Mouse (Mus musculus) embryonic facial prominence, embryonic 10.5 days (tissue): ENCODE measurements at regions not wholly inside any gene's neighbourhood (a gene's known extent, or its start where the extent isn't known, plus 50 kb on each side); places are given as distances from the start of the nearest gene placed in this dataset.

ENCODE experiments used
- DNase-seq: peaks from one replicate; pipeline ENCODE4 v3.0.0-alpha.2; 2017; ENCODE audit warnings: low spot score
- H3K27ac ChIP-seq: fragments of 300-500 bp; sonication (generic); replicated peaks from 2 replicates; pipeline ENCODE4 v1.5.1; 2016; ENCODE audit warnings: mild to moderate bottlenecking
- H3K27me3 ChIP-seq: fragments of 300-500 bp; sonication (generic); replicated peaks from 2 replicates; pipeline ENCODE4 v1.6.1; 2016; ENCODE audit warnings: low read depth, mild to moderate bottlenecking; ENCODE audit not compliant: poor library complexity, severe bottlenecking
- H3K36me3 ChIP-seq: fragments of 300-500 bp; sonication (generic); replicated peaks from 2 replicates; pipeline ENCODE4 v1.6.1; 2016; ENCODE audit warnings: mild to moderate bottlenecking, moderate library complexity
- H3K4me1 ChIP-seq: fragments of 300-500 bp; sonication (generic); 2 replicates; pipeline ENCODE4 v1.6.1; 2016
- H3K4me3 ChIP-seq: fragments of 300-500 bp; sonication (generic); 2 replicates; pipeline ENCODE4 v1.5.1; 2016; ENCODE audit warnings: mild to moderate bottlenecking, moderate library complexity
- H3K9me3 ChIP-seq: fragments of 300-500 bp; sonication (generic); 2 replicates; pipeline ENCODE4 v1.6.1; 2016; ENCODE audit warnings: mild to moderate bottlenecking
- WGBS: fragments of 180-500 bp; shearing (Covaris S2); methylation state at CpG from one replicate; pipeline ENCODE4 v1.1.7; 2016; 5-methylcytosine and 5-hydroxymethylcytosine counted together

DNA sequence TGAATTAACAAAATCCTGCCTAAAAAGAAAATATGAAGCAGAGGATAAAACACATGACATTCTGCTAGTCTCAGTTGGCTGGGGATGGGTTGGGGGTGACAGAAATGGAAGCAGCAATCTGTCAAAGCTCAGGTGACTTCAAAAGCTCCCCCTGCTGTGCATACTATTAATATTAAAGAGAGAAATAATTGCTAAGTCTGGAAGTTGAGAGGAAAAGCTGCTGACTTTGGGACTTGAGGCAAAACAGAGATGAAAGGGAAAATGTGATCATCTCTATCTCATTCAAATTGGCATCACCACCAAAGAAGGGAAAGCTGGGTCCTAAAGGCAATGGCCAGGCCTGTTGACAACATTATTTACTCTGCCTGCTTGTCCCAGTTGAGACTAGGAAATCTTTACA lies 90.8 kb downstream of the Rpe65 start:
- H3K27ac ChIP-seq, result no peak overlapping the region
- H3K9me3 ChIP-seq, result no peaks in the 10 kb centered on the region
- no peaks in the 10 kb centered on the region for H3K4me1 ChIP-seq
- no peak overlapping the region for H3K4me3 ChIP-seq
- no peak for DNase-seq
- no peaks in the 10 kb centered on the region for H3K27me3 ChIP-seq
- H3K36me3 ChIP-seq, result no peaks in the 10 kb centered on the region

- no peak overlapping the region for H3K4me3 ChIP-seq
- no peak overlapping the region for H3K27ac ChIP-seq
- DNase-seq, result no peak
- no peaks in the 10 kb centered on the region for H3K4me1 ChIP-seq
- H3K36me3 ChIP-seq, result no peaks in the 10 kb centered on the region
- H3K9me3 ChIP-seq, result no peaks in the 10 kb centered on the region
- 36% methylated on average over 2 of the region's 2 CpGs for WGBS
- no peaks in the 10 kb centered on the region for H3K27me3 ChIP-seq
Observed at GRCm38 (mm10) chr3:159724340-159725119, 114.9 kb upstream of the Wls start.

- no peak for DNase-seq
- H3K4me3 ChIP-seq, result no peak overlapping the region
- no peaks in the 10 kb centered on the region for H3K36me3 ChIP-seq
- H3K27ac ChIP-seq, result no peak overlapping the region
- H3K27me3 ChIP-seq, result no peaks in the 10 kb centered on the region
- no peaks in the 10 kb centered on the region for H3K9me3 ChIP-seq
- WGBS, result 73% methylated on average over 1 of the region's 1 CpGs
- H3K4me1 ChIP-seq, result no peaks in the 10 kb centered on the region
Observed at GRCm38 (mm10) chr3:159732201-159732600, 107.3 kb upstream of the Wls start.

DNA sequence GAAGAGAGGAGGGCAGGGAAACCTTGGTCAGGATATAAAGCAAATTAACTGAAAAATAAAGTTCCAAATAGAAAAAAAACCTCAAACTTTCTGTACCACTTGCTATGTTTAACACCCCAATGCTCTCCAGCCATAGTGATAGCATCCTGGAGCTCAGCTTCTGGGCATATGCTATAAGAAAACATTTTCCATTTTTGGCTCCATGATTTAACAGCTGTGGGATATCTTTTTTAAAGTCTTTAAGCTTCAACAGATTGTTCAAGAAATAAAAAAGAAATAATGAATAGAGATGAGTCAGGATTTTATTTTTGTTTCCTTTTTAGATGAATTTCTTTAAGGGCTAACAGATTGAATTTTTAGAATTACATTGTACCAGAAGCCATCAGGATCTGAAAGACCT lies 106.3 kb upstream of the Wls start:
- DNase-seq, result no peak
- Histone ChIP-seq H3K36me3 (no peaks in the 10 kb centered on the region), H3K4me3 (no peak overlapping the region), H3K27ac (no peak overlapping the region), H3K27me3 (no peaks in the 10 kb centered on the region), H3K4me1 (no peaks in the 10 kb centered on the region), H3K9me3 (no peaks in the 10 kb centered on the region)

- Histone ChIP-seq H3K4me1 (no peaks in the 10 kb centered on the region), H3K9me3 (no peaks in the 10 kb centered on the region), H3K4me3 (no peak overlapping the region), H3K36me3 (no peaks in the 10 kb centered on the region), H3K27ac (no peak overlapping the region), H3K27me3 (no peaks in the 10 kb centered on the region)
- 98% methylated on average over 1 of the region's 1 CpGs for WGBS
- no peak for DNase-seq
Observed at GRCm38 (mm10) chr3:159734547-159734946, 104.9 kb upstream of the Wls start.

DNA sequence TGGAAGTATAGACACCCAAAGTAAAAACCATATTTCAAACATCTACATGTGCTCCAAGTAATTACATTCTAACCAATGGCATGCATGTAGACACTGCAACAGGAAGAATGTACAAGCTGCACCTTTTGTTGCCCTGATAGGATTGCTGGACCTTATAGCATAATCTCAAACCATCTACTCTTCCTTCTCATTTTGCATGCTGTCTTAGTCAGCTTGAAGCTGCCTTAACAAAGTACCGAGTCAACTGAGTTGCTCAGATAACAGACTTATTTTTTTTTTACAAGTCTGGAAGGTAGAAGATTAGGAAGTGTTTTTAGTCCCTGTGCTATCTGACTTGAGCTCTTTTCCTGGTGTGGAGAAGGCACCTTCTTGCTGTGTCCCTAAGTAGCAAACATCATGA lies 103.4 kb upstream of the Wls start:
- no peak for DNase-seq
- Histone ChIP-seq H3K9me3 (no peaks in the 10 kb centered on the region), H3K36me3 (no peaks in the 10 kb centered on the region), H3K4me3 (no peak overlapping the region), H3K4me1 (no peaks in the 10 kb centered on the region), H3K27me3 (no peaks in the 10 kb centered on the region), H3K27ac (no peak overlapping the region)
- WGBS, result 85% methylated on average over 1 of the region's 1 CpGs

DNA sequence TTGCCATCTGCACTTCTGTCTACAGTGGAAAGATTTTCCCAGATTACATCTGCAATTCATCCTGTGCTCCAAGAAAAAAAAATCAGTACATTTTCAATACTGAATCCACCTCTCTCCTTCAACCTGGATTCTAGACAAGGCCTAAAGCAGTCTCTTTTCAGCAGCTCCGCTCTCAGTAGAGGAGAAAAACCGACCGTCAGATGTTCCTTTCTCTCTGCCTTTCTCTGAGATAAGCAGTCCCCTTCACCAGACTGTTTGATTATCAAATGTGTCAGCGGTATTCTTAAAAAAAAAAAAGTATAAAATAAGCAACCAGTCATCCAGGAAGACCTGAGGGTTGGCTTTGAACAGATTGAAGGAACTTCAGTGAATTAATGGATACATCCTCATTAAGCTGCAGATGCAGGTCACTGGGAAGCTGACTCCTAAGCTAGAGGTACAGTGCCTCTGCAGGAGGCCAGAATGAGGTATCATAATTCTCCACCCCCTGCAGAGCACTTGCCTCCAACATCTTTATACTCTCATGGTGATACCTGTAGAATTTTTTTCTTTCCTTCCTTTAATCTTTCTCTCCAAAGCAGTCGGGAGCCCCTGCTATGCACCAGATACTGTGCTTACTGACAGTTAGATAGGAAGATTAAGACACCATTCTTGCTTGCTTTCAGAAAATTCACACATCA lies 98.7 kb upstream of the Wls start:
- H3K4me3 ChIP-seq, result no peak overlapping the region
- no peak overlapping the region for H3K27ac ChIP-seq
- no peaks in the 10 kb centered on the region for H3K27me3 ChIP-seq
- H3K9me3 ChIP-seq, result no peaks in the 10 kb centered on the region
- no peaks in the 10 kb centered on the region for H3K36me3 ChIP-seq
- DNase-seq, result no peak
- no peaks in the 10 kb centered on the region for H3K4me1 ChIP-seq
- WGBS, result 72% methylated on average over 5 of the region's 5 CpGs

DNA sequence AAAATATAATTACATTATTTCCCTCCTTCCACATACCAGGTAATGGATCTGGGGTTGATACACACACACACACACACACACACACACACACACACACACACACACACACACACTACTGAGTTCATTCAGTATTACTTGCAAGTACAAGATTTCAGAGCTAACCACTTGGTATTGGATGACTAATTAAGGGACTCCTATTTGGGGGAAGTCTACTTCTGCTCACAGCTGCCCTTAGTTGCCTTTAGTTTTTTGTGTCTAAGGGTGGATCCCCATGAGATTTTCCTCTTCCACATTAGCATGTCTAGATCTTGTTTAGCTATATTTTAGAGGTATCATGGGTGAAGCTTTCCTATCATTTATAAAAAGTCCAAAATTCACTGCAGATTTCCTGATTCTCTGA lies 97.7 kb upstream of the Wls start:
- Histone ChIP-seq H3K9me3 (no peaks in the 10 kb centered on the region), H3K27me3 (no peaks in the 10 kb centered on the region), H3K36me3 (no peaks in the 10 kb centered on the region), H3K4me1 (no peaks in the 10 kb centered on the region), H3K27ac (no peak overlapping the region), H3K4me3 (no peak overlapping the region)
- no peak for DNase-seq

- 75% methylated on average over 1 of the region's 1 CpGs for WGBS
- Histone ChIP-seq H3K27ac (no peak overlapping the region), H3K27me3 (no peaks in the 10 kb centered on the region), H3K9me3 (no peaks in the 10 kb centered on the region), H3K4me3 (no peak overlapping the region), H3K4me1 (no peaks in the 10 kb centered on the region), H3K36me3 (no peaks in the 10 kb centered on the region)
- no peak for DNase-seq
Observed at GRCm38 (mm10) chr3:159759740-159760139, 79.7 kb upstream of the Wls start.

DNA sequence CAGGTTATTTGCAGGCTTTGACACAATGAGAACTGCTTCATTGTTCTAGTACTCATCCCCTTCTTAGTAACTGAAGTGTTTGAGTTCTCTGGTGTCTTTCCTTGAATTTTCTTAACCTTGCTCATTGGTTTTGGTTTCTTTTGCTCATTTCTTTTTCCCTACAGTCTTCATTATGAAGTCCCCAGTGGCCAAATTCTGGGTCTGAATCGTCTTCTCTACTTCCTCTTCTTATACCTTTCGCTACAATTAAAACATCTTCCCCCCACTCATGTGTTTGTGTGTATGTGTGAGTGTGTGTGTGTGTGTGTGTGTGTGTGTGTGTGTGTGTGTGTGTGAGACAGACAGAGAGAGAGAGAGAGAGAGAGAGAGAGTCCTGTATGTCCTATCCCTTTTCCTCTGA lies 79.2 kb upstream of the Wls start:
- 82% methylated on average over 2 of the region's 2 CpGs for WGBS
- no peaks in the 10 kb centered on the region for H3K4me1 ChIP-seq
- no peaks in the 10 kb centered on the region for H3K27me3 ChIP-seq

DNA sequence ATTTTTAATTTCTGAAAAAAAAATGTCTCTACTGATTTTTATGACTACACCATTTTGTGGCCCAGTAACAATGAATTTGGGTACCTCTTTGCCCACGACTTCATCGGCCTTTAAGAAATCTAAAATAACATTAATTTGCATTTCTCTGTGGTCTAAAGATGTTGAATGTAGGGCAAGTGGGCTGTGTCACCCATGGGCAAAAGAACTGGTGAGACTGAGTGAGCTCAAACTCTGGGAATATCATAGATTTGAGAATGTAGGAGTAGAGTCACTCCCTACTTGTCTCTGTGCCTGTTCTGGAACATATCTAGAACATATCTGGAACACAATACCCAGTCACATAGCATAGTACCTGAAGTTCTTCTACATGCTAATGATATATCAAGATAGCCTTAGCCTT lies 78.5 kb upstream of the Wls start:
- no peak for DNase-seq
- no peaks in the 10 kb centered on the region for H3K27me3 ChIP-seq
- no peak overlapping the region for H3K27ac ChIP-seq
- H3K9me3 ChIP-seq, result no peaks in the 10 kb centered on the region
- H3K36me3 ChIP-seq, result no peaks in the 10 kb centered on the region
- 90% methylated on average over 2 of the region's 2 CpGs for WGBS
- H3K4me1 ChIP-seq, result no peaks in the 10 kb centered on the region
- H3K4me3 ChIP-seq, result no peak overlapping the region

More for the DNA sequence above, 79.2 kb upstream of the Wls start:
- no peaks in the 10 kb centered on the region for H3K36me3 ChIP-seq
- H3K4me3 ChIP-seq, result no peak overlapping the region
- no peaks in the 10 kb centered on the region for H3K9me3 ChIP-seq
- no peak for DNase-seq
- H3K27ac ChIP-seq, result no peak overlapping the region

GRCm38 (mm10) chr3:159782222-159782844 lies 57.1 kb upstream of the Wls start:
- DNase-seq, result peak; percentile 59
- no peak overlapping the region for H3K27ac ChIP-seq
- 0 out of 2 replicates have a peak, but pooled peaks cover 4% of the 10 kb centered on the region for H3K27me3 ChIP-seq
- peaks cover 9% of the 10 kb centered on the region for H3K4me1 ChIP-seq
- H3K4me3 ChIP-seq, result no peak overlapping the region
- no peaks in the 10 kb centered on the region for H3K9me3 ChIP-seq
- H3K36me3 ChIP-seq, result no peaks in the 10 kb centered on the region
- WGBS, result 7% methylated on average over 13 of the region's 13 CpGs

GRCm38 (mm10) chr3:159787776-159788175 lies 51.7 kb upstream of the Wls start:
- H3K36me3 ChIP-seq, result no peaks in the 10 kb centered on the region
- H3K9me3 ChIP-seq, result no peaks in the 10 kb centered on the region
- no peak for DNase-seq
- no peak overlapping the region for H3K4me3 ChIP-seq
- H3K27me3 ChIP-seq, result 0 out of 2 replicates have a peak, but pooled peaks cover 4% of the 10 kb centered on the region
- no peak overlapping the region; the same call in 1 of the 2 replicates for H3K27ac ChIP-seq
- WGBS, result 67% methylated on average over 9 of the region's 9 CpGs
- H3K4me1 ChIP-seq, result peaks cover 3% of the 10 kb centered on the region; the same call in 1 of the 2 replicates
